Mouse (Mus musculus): Measurements from ENCODE around the gene Atp6v0a4. TPM values are rescaled to one million over a fixed set of nuclear protein-coding genes. Genes with fewer than 3 reads are reported as not detected.

The Atp6v0a4 gene
- polyA plus RNA-seq, 1 experiment from 2014 or later = not detected

DNA sequence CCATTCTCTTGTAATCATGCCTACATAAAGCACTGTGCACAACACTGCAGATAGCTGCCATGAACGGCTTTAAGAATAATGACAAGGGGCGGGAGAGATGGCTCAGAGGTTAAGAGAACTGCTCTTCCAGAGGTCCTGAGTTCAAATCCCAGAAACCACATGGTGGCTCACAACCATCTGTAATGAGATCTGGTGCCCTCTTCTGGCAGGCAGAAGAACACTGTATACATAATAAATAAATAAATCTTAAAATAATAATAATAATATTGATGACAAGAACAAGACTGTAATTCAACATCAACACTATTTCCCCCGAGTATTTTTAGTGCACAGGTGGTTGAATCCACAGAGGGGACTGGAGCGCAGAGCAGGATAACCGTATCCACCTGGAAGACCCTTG lies 31.8 kb upstream of the Atp6v0a4 start:
- no peak overlapping the region for H3K4me2 ChIP-seq (replicated peaks; ENCODE audit: low read depth, low read length)
- no peak for DNase-seq (ENCODE audit: low spot score)
- no peak for ATAC-seq (ENCODE audit: low FRiP score)
- H3K27ac ChIP-seq (ENCODE audit: low read depth, low read length) = no peak overlapping the region
- 89% methylated on average over 5 of the region's 5 CpGs for WGBS
- no peaks in the 10 kb centered on the region for H3K36me3 ChIP-seq (ENCODE audit: control insufficient read depth, insufficient read depth, low read length)
- H3K4me1 ChIP-seq (replicated peaks; ENCODE audit: control insufficient read depth, insufficient read depth, low read length) = no peaks in the 10 kb centered on the region
- H3K4me3 ChIP-seq (ENCODE audit: low read depth, low read length) = no peak overlapping the region
- no peak overlapping the region for H3K9ac ChIP-seq (ENCODE audit: low read depth, low read length)
- no peaks in the 10 kb centered on the region for H3K9me3 ChIP-seq (ENCODE audit: control insufficient read depth, low read length)
- H3K27me3 ChIP-seq (ENCODE audit: control insufficient read depth, insufficient read depth, low read length) = no peaks in the 10 kb centered on the region

DNA sequence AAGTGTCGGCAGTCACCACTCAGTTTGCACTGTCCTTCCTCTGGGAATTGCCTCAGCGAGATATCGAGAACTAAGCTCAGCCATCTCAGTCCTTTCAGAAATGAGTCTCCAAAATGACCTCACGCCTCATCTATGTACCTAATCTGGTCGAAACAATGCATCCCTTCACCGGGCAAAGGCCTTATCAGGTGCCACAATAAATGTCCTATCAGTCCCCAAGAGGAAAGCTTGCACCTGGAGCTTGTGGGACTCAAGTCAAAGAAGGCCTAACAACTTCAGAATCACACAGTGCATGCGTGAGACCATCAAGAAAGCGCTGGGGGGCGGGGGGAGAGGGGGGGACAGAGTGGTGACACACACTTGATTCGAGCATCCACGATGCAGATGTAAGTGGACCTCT lies 27.9 kb upstream of the Atp6v0a4 start:
- no peak for DNase-seq (ENCODE audit: low spot score)
- Histone ChIP-seq H3K36me3 (ENCODE audit: control insufficient read depth, insufficient read depth, low read length) (no peaks in the 10 kb centered on the region), H3K4me2 (replicated peaks; ENCODE audit: low read depth, low read length) (no peak overlapping the region), H3K27me3 (ENCODE audit: control insufficient read depth, insufficient read depth, low read length) (no peaks in the 10 kb centered on the region), H3K4me3 (ENCODE audit: low read depth, low read length) (no peak overlapping the region), H3K27ac (ENCODE audit: low read depth, low read length) (no peak overlapping the region), H3K9me3 (ENCODE audit: control insufficient read depth, low read length) (no peaks in the 10 kb centered on the region), H3K4me1 (replicated peaks; ENCODE audit: control insufficient read depth, insufficient read depth, low read length) (no peaks in the 10 kb centered on the region), H3K9ac (ENCODE audit: low read depth, low read length) (no peak overlapping the region)
- WGBS = 89% methylated on average over 11 of the region's 11 CpGs
- ATAC-seq (ENCODE audit: low FRiP score) = no peak

- Histone ChIP-seq H3K9ac (ENCODE audit: low read depth, low read length) (no peak overlapping the region), H3K9me3 (ENCODE audit: control insufficient read depth, low read length) (no peaks in the 10 kb centered on the region), H3K27ac (ENCODE audit: low read depth, low read length) (no peak overlapping the region), H3K4me3 (ENCODE audit: low read depth, low read length) (no peak overlapping the region), H3K4me1 (replicated peaks; ENCODE audit: control insufficient read depth, insufficient read depth, low read length) (no peaks in the 10 kb centered on the region), H3K4me2 (replicated peaks; ENCODE audit: low read depth, low read length) (no peak overlapping the region), H3K27me3 (ENCODE audit: control insufficient read depth, insufficient read depth, low read length) (no peaks in the 10 kb centered on the region), H3K36me3 (ENCODE audit: control insufficient read depth, insufficient read depth, low read length) (0 out of 2 replicates have a peak, but pooled peaks cover 2% of the 10 kb centered on the region)
- ATAC-seq (ENCODE audit: low FRiP score) (no peak), DNase-seq (ENCODE audit: low spot score) (no peak)
- WGBS = 88% methylated on average over 19 of the region's 19 CpGs
Measured at GRCm38 (mm10) chr6:38149483-38149882, 25.1 kb upstream of the Atp6v0a4 start.

DNA sequence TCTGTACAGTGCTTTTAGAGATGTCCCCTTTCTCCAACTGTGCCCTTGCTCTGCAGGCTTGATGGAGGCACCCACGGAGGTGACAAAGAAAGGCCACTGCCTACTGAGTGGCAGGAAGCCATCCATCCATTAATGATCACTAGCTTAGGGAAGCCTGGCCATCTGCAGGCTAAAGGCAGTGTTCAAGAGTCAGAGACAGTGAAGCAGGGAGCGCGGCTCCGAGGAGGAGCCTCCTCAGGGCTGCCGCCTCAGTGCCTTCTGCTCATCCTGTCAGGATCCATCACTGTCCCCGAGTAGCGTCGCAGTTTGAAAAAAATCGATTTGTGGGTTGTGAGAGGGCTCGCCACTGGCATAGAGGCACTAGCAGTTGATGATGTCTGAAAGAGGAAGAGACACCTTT lies 24.2 kb upstream of the Atp6v0a4 start:
- Histone ChIP-seq H3K4me1 (replicated peaks; ENCODE audit: control insufficient read depth, insufficient read depth, low read length) (no peaks in the 10 kb centered on the region), H3K4me3 (ENCODE audit: low read depth, low read length) (no peak overlapping the region), H3K9me3 (ENCODE audit: control insufficient read depth, low read length) (no peaks in the 10 kb centered on the region), H3K27me3 (ENCODE audit: control insufficient read depth, insufficient read depth, low read length) (no peaks in the 10 kb centered on the region), H3K4me2 (replicated peaks; ENCODE audit: low read depth, low read length) (no peak overlapping the region), H3K36me3 (ENCODE audit: control insufficient read depth, insufficient read depth, low read length) (0 out of 2 replicates have a peak, but pooled peaks cover 2% of the 10 kb centered on the region), H3K9ac (ENCODE audit: low read depth, low read length) (no peak overlapping the region), H3K27ac (ENCODE audit: low read depth, low read length) (no peak overlapping the region)
- no peak for ATAC-seq (ENCODE audit: low FRiP score)
- no peak for DNase-seq (ENCODE audit: low spot score)
- WGBS = 89% methylated on average over 10 of the region's 10 CpGs

DNA sequence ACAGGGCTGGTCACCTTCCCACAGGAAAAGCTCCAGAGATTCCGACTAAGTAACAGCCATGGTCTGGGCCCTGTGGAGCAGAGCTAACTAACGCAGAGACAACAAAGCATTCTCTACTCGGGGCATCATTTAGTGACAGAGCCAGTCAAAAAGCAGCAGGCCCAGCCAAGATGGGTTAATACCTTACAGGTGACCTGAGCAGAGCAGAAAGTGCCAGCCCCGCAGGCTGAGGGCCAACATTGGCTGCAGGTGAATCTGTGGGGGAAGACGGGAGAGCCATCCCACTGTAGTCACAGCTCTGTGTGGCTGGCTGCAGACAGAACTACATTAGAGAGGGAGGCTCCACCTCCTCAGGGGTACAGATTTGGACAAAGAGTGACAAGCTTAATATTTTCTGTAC lies 22.9 kb upstream of the Atp6v0a4 start:
- no peak overlapping the region for H3K27ac ChIP-seq (ENCODE audit: low read depth, low read length)
- ATAC-seq (ENCODE audit: low FRiP score) (no peak), DNase-seq (ENCODE audit: low spot score) (no peak)
- H3K27me3 ChIP-seq (ENCODE audit: control insufficient read depth, insufficient read depth, low read length) = no peaks in the 10 kb centered on the region
- no peak overlapping the region for H3K4me3 ChIP-seq (ENCODE audit: low read depth, low read length)
- H3K36me3 ChIP-seq (ENCODE audit: control insufficient read depth, insufficient read depth, low read length) = 0 out of 2 replicates have a peak, but pooled peaks cover 2% of the 10 kb centered on the region
- H3K9me3 ChIP-seq (ENCODE audit: control insufficient read depth, low read length) = no peaks in the 10 kb centered on the region
- H3K9ac ChIP-seq (ENCODE audit: low read depth, low read length) = no peak overlapping the region
- whole genome bisulfite sequencing = 82% methylated on average over 5 of the region's 5 CpGs
- H3K4me2 ChIP-seq (replicated peaks; ENCODE audit: low read depth, low read length) = no peak overlapping the region
- no peaks in the 10 kb centered on the region for H3K4me1 ChIP-seq (replicated peaks; ENCODE audit: control insufficient read depth, insufficient read depth, low read length)

GRCm38 (mm10) chr6:38145463-38146065 lies 21.2 kb upstream of the Atp6v0a4 start:
- no peak overlapping the region for H3K4me2 ChIP-seq (replicated peaks; ENCODE audit: low read depth, low read length)
- no peaks in the 10 kb centered on the region for H3K9me3 ChIP-seq (ENCODE audit: control insufficient read depth, low read length)
- no peak overlapping the region for H3K27ac ChIP-seq (ENCODE audit: low read depth, low read length)
- no peaks in the 10 kb centered on the region for H3K27me3 ChIP-seq (ENCODE audit: control insufficient read depth, insufficient read depth, low read length)
- H3K4me1 ChIP-seq (replicated peaks; ENCODE audit: control insufficient read depth, insufficient read depth, low read length) = no peaks in the 10 kb centered on the region
- WGBS = 54% methylated on average over 8 of the region's 8 CpGs
- ATAC-seq (ENCODE audit: low FRiP score) (no peak), DNase-seq (ENCODE audit: low spot score) (no peak)
- H3K9ac ChIP-seq (ENCODE audit: low read depth, low read length) = no peak overlapping the region
- no peak overlapping the region for H3K4me3 ChIP-seq (ENCODE audit: low read depth, low read length)
- H3K36me3 ChIP-seq (ENCODE audit: control insufficient read depth, insufficient read depth, low read length) = 0 out of 2 replicates have a peak, but pooled peaks cover 2% of the 10 kb centered on the region

DNA sequence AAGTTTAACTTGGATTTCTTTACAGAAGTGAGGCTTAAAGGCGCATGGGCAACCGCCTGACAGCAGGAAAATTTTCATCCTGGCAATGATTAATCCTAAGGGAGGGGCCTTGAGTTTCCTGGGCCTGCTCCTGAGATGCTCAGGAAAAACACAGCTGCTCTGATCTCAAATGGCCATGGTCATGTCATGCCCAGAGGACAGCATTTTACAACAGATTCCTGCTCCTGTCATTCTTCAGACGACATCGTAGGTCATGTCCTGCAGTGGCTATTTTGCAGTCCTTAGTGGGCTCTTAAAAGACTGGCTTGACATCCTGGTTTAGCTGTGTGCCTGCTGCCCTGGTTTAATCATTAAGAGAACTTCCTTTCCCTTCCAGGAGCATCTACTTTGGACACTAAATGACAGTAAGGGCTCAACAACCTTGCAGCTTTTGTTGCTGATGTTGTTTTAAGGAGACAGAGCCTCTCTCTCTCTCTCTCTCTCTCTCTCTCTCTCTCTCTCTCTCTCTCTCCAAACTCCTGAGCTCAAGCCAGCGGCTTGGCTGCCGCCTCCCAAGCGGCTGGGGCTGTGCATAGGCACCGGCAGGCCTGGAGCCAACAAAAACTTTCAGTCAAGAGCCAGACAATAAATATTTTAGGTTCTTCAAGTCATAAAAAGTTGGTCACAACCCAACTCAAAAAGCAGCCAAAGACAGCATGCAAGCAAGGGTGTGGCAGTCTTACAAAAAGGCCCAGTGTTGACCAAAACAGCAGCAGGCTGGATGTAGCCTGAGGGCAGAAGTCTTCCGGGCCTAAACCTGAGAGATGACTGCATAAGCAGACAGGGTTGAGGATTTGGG lies 20.0 kb upstream of the Atp6v0a4 start:
- H3K9me3 ChIP-seq (ENCODE audit: control insufficient read depth, low read length) = no peaks in the 10 kb centered on the region
- no peak for ATAC-seq (ENCODE audit: low FRiP score)
- 65% methylated on average over 9 of the region's 9 CpGs for WGBS
- H3K36me3 ChIP-seq (ENCODE audit: control insufficient read depth, insufficient read depth, low read length) = 0 out of 2 replicates have a peak, but pooled peaks cover 2% of the 10 kb centered on the region
- no peak overlapping the region for H3K4me3 ChIP-seq (ENCODE audit: low read depth, low read length)
- no peak for DNase-seq (ENCODE audit: low spot score)
- H3K27ac ChIP-seq (ENCODE audit: low read depth, low read length) = no peak overlapping the region
- no peak overlapping the region for H3K9ac ChIP-seq (ENCODE audit: low read depth, low read length)
- H3K4me1 ChIP-seq (replicated peaks; ENCODE audit: control insufficient read depth, insufficient read depth, low read length) = no peaks in the 10 kb centered on the region
- no peaks in the 10 kb centered on the region for H3K27me3 ChIP-seq (ENCODE audit: control insufficient read depth, insufficient read depth, low read length)
- H3K4me2 ChIP-seq (replicated peaks; ENCODE audit: low read depth, low read length) = no peak overlapping the region

- no peaks in the 10 kb centered on the region for H3K4me1 ChIP-seq (replicated peaks; ENCODE audit: control insufficient read depth, insufficient read depth, low read length)
- WGBS = 93% methylated on average over 9 of the region's 9 CpGs
- no peak overlapping the region for H3K4me3 ChIP-seq (ENCODE audit: low read depth, low read length)
- no peak overlapping the region for H3K9ac ChIP-seq (ENCODE audit: low read depth, low read length)
- H3K4me2 ChIP-seq (replicated peaks; ENCODE audit: low read depth, low read length) = no peak overlapping the region
- DNase-seq (ENCODE audit: low spot score) (no peak), ATAC-seq (ENCODE audit: low FRiP score) (no peak)
- no peaks in the 10 kb centered on the region for H3K9me3 ChIP-seq (ENCODE audit: control insufficient read depth, low read length)
- H3K27me3 ChIP-seq (ENCODE audit: control insufficient read depth, insufficient read depth, low read length) = no peaks in the 10 kb centered on the region
- no peak overlapping the region for H3K27ac ChIP-seq (ENCODE audit: low read depth, low read length)
- H3K36me3 ChIP-seq (ENCODE audit: control insufficient read depth, insufficient read depth, low read length) = 0 out of 2 replicates have a peak, but pooled peaks cover 2% of the 10 kb centered on the region
Measured at GRCm38 (mm10) chr6:38140402-38140801, 16.0 kb upstream of the Atp6v0a4 start.

DNA sequence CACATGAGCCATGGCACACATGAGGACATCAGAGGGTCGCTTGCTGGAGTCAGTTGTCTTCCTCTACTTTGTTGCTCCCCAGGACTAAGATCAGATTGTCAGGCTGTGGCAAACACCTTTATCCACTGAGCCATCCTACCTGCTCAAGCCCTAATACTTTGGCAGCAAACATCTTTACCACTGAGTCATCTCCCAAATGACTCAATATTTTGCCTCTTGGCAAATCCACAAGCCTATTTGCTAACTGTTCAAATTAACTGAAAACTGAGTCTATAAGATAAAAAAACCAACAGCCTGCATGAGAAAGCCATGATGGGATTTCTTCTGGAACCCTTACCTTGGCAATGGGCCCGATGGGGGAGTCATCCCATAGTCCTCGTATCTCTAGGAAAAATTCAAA lies 14.7 kb upstream of the Atp6v0a4 start:
- WGBS = 90% methylated on average over 3 of the region's 3 CpGs
- ATAC-seq (ENCODE audit: low FRiP score) = no peak
- 0 out of 2 replicates have a peak, but pooled peaks cover 4% of the 10 kb centered on the region for H3K36me3 ChIP-seq (ENCODE audit: control insufficient read depth, insufficient read depth, low read length)

More for the DNA sequence above, 14.7 kb upstream of the Atp6v0a4 start:
- Histone ChIP-seq H3K4me2 (replicated peaks; ENCODE audit: low read depth, low read length) (no peak overlapping the region), H3K4me3 (ENCODE audit: low read depth, low read length) (no peak overlapping the region), H3K9ac (ENCODE audit: low read depth, low read length) (no peak overlapping the region), H3K9me3 (ENCODE audit: control insufficient read depth, low read length) (no peaks in the 10 kb centered on the region), H3K4me1 (replicated peaks; ENCODE audit: control insufficient read depth, insufficient read depth, low read length) (no peaks in the 10 kb centered on the region), H3K27ac (ENCODE audit: low read depth, low read length) (no peak overlapping the region), H3K27me3 (ENCODE audit: control insufficient read depth, insufficient read depth, low read length) (no peaks in the 10 kb centered on the region)
- DNase-seq (ENCODE audit: low spot score) = no peak

Measured in hindbrain, embryonic 11.5 days (tissue).